Mouse (Mus musculus): ENCODE data around the gene Shisa7.
"Not testable (repeated sequence)": the region's sequence is repeated elsewhere in the genome, so short reads cannot be mapped to it uniquely, and the experiment has no call there.

Gene Shisa7

DNA sequence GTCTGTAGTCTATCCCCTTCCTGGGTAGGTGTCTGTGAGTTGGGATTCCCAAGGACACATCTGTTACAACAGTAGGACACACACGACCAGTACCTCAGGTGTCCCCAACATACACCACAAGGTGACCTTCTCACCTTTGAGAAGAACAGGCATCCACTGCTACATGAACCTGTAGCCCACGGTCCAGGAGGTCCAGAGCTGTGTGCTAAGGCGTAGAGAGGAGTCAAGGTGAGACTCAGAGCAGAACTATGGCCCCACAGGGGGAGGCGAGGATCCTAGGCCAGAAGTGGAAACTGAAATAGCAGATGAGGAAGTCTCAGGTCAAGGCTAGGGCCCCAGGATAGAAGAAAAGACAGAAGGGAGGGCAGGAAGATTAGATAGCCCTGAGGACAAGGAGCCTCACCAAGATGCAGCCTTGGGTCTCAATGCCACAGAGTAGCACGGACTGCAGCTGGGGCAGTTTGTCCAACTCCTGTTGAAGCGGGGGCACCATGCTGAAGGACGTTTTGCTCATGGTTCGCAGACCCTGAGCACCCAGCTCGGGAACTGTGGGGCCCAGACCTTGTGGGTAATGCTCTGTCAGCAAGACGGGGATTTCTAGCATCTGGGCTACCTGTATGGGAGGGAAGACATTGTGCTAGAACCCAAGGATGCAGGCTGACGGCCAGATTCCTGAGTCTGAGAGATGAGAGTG lies 6.3 kb upstream of the Shisa7 start:
- no peak for ATAC-seq (ENCODE audit: insufficient number of reproducible peaks, low FRiP score, low TSS enrichment)

DNA sequence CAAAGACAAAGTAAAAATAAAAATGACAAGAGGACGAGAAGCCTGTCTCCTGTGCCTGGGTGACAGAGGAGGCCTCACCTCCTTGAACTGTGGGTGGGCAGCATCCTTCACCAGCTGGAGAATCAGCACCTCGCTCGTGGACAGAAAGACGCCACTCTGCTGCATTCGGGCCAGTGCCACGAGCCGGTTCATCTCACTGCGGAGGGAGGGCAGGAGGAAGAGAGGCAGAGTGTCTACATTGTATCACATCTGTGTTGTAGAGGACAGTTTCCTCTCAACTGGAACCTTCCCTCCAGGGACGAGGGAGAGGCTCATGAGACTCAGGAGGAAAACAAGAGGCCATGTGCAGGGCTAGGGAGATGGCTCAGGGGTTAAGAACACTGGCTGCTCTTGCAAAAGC lies 4.9 kb upstream of the Shisa7 start:
- no peak for ATAC-seq (ENCODE audit: insufficient number of reproducible peaks, low FRiP score, low TSS enrichment)

DNA sequence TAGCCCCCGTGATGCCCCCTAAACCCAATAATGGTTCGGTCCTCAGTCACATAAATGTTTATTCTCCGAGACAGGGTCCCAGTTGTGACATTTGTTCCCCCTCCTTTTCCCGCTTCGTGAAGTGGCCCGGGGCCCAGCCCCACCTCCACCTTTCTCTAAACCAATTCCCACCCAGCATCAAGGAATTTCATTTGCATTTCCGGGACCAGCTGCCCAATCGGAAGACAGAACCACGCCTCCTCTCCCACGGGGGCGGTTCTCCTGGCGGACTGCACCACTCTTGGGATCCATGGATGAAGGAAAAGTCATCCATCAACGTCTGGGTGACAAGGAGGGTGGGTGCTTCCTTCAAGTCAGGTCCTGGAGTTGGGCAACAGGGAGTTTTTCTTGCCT lies 417 bp upstream of the Shisa7 start:
- no peak; the same call in 1 of the 2 replicates for ATAC-seq (ENCODE audit: insufficient number of reproducible peaks, low FRiP score, low TSS enrichment)

DNA sequence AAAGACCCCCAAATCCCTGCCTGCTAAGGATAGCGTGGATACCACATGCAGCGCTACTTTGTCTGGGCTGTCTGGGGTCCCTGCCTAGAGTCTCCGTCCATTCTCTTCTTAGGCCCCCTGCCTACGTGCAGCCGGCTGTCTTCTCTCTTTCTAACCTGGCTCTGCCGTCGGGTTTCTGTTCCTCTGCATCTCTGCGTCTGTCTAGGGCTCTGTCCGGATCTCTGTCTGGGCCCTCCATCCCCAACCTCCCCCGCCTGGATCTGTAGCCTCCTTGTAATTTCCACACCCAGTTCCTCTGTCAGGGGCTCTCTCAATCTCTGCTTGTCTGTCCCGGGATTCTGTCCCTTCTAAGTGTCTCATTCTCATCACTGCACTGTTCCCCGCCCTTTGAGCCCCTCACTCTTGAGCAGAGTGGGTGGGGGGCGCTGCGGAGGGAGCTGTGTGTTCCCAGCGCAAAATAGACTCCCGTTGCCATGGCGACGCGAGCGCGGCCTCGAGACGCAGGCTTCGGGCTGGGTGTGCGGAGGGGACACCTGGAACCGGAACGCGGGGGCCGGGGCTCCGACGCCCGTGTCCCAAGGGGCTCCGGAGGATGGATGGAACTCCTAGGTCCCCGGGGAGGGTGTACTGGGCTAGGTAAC lies 772 bp downstream of the Shisa7 start:
- no peak for ATAC-seq (ENCODE audit: insufficient number of reproducible peaks, low FRiP score, low TSS enrichment)

DNA sequence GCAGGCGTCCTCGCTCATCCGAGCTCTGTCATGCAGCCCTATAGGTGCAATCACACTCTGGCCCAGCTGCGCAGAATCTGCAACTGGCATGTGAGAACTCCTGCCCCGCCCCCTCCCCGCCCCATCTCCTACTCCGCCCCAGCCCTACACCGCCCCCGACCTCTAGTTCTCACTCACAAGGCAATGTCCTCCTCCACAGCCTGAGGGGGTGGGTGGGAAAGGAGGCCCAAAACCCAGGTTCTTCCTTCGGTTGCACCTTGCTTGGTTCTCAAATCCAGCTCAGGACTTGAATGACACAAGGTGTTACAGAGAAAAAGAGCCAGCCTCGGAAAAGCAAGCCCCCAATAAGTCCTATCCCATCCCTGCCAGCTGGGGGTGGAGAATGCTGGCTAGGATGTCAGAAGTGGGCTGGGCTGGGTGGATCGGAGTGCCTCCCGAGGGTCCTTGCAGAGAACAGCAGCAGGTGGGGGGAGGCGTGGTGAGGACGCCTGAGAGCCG lies 1.8 kb downstream of the Shisa7 start:
- ATAC-seq (ENCODE audit: insufficient number of reproducible peaks, low FRiP score, low TSS enrichment), result no peak

DNA sequence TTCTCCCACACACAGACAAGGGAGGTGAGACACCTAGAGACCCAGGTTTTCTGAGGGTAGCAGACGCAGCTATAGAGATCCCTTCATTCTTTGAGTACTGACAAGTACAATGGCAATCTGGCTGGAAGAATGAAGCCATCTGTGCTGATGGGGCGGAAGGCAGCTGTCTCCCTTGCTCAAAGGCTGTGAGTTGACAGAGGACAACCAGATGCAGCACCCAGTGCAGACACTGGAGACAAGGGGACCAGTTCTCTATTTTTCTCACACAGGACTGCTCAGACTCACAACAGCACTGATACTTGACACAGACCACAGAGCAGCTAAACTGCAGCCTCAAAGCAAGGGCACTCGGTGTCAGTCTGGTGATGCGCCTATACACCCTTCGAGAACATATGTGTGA lies 2.4 kb downstream of the Shisa7 start:
- no peak for ATAC-seq (ENCODE audit: insufficient number of reproducible peaks, low FRiP score, low TSS enrichment)

DNA sequence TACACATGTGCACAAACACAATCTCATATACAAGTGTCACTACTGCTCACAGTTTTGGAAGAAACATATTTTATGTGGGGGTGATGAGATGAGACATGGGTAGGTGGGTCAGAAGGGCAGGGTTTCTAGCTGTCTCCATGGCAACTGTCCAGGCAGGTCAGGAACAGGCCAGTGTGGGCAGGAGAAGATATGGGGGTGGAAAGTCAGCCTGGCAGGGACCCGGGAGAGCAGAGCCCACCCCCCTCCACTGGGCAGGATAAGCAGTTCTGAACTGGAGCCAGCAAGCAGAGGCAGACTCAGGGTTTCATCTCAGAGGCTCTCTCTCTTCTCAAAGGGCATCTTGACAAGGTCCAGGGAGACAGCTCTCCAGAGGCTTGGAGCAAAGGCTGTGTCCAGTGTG lies 6.9 kb downstream of the Shisa7 start:
- no peak for ATAC-seq (ENCODE audit: insufficient number of reproducible peaks, low FRiP score, low TSS enrichment)

DNA sequence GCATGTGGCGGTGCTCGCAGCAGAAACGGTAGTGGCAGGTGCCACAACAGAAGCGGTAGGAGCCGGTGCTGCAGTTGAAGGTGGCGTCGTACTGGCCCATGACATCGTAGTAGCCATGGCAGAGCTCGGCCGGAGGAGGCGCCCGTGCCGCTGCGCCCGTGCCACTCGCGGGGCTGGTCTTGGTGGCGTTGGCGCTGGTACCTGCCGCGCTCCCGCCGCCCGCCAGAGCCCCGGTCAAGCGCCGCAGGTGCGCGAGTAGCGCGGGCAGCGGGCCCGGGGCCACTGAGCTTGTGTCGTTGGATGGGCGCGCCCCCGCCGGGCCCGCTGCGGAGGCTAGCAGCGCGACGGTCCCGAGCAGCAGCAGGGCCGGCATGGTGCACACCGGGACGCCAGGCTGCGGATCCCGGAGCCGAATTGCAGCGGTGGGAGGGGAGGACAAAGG lies 8.1 kb downstream of the Shisa7 start:
- ATAC-seq (ENCODE audit: insufficient number of reproducible peaks, low FRiP score, low TSS enrichment), result peak; percentile 92

DNA sequence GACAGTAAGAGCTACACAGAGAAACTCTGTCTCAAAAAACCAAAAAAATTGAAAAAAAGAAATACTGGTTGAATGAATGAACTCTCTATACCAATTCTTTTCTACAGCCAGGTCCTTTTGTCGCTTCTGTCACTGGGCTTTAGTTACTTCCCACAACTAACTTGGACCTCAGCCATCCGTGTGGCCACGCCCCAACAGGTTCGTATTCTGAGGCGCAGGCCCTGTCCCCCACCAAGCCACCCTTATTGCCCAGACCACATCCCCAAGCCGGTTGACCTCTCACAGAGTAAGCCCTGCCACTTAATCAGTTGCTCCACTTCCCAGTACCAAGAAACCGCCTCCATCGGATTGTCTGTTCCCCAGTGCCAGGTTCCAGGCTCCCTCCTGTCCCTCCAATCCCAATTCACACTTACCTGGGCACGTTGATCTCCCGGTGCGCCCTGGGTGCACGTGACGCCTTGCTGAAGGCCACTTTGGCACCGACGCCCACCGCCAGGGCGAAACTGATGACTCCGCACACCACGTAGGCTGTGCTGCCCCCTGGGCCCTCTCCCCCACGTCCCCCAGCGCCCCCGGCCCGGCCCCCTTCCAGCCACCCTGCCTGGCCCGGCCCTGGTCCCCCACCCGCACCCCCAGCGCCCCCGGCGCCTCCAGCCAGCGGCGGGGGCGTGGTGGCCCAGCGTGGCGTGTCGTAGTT lies 8.7 kb downstream of the Shisa7 start:
- ATAC-seq (ENCODE audit: insufficient number of reproducible peaks, low FRiP score, low TSS enrichment), result no peak

DNA sequence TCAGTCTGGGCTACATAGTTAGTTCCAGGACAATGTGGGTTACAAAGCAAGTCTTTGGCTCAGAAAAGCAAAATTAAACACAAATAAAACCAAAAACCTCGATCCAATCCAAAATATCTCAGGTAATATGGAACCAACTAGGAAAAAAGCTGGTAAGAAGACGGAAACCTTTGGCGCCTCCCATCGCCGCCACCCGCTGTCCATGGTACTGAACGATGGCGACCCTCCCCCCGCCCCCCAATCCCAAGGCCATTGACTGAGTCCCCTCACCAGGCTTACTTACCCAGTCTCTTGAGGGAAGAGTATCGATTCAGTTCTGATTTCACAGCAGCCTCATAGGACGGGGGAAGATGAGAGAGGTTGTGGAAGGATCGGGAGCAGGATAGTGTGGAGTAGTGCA lies 14.0 kb downstream of the Shisa7 start:
- ATAC-seq (ENCODE audit: insufficient number of reproducible peaks, low FRiP score, low TSS enrichment), result no peak

DNA sequence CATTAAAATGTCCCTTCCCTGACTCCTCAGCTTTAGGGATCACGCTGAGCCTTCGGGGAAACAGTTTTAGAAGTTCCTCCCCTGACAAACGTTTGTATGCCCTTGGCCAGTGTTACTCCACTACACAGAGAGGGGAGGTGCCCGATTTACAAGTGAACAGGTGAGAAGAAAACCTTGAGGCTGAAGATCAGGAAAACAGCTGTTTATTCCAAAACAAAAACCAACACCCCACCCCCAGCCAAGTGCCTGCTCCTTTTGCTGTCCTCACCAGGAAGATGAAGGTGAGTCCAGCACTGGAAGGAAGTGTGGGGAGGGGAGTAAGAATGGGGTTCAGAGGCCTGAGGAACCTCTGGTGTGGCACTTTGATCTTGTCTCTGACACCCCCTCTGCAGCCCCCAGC lies 19.1 kb downstream of the Shisa7 start:
- no peak for ATAC-seq (ENCODE audit: insufficient number of reproducible peaks, low FRiP score, low TSS enrichment)

DNA sequence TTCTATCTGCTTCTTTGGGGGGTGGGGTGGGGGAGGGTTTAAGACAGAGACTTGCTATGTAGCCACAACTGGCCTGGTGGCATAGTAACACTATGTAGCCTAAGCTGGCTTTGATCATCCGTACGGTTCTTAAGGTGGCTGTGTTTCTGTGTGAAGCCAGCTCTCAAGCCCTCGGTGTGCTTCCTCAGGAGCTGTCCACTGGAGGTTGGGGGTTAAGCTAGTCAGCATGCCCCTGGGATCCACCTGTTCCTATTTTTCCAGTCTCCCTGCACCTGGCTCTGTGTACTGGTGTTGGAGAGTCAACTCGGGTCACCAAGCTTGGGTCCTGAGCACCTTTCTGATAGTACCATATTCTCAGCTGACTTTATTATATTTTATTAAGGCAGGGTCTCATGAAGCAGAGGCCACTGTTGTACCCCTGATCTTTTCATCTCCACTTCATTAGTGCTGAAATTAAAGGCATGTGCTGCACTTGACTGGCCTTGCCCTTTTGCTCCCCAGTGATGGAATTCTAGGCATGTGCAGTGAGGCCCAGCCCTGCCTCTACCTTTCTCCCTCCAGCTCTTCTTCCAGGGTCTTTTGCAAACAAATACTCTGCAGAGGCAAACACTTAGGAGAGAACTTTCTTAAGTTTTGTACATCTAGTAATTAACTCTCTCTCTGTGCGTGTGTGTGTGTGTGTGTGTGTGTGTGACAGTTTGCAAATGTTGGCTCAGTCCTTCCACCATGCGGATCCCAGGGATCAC lies 22.2 kb downstream of the Shisa7 start:
- no peak for ATAC-seq (ENCODE audit: insufficient number of reproducible peaks, low FRiP score, low TSS enrichment)

DNA sequence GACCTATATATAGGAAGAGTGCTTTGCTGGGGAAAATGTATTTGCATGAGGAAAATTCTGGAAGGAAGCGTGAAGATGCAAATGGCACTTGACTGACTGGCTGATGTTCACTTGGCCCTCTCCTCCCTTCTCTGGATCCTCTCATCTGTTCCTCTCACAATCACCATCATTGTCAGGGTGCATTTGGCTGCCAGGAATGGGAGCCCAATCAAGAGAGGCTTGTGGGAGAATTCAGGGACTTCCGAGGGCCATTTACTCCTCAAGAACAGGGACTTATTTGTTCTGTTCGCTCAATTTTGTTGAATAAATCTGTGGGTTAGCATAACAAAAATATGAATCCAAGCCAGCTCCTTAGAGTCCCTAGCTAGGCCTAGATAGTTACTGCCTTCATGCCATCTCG lies 22.8 kb downstream of the Shisa7 start:
- no peak for ATAC-seq (ENCODE audit: insufficient number of reproducible peaks, low FRiP score, low TSS enrichment)

DNA sequence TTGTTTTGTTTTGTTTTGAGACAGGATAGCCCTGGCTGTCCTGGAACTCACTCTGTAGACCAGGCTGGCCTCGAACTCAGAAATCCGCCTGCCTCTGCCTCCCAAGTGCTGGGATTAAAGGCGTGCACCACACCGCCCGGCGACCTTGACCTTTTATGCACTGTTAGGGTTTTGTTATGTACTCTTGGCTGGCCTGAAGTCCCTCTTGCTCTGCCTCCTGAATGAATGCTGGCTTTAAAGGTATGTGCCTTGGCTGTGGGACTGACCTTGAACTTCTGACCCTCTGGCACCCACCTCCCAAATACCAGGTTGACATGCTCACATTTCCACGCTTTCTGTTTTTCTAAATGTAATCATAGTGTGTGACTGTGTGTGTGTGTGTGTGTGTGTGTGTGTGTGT lies 23.6 kb downstream of the Shisa7 start:
- not testable (repeated sequence) for ATAC-seq (ENCODE audit: insufficient number of reproducible peaks, low FRiP score, low TSS enrichment)

DNA sequence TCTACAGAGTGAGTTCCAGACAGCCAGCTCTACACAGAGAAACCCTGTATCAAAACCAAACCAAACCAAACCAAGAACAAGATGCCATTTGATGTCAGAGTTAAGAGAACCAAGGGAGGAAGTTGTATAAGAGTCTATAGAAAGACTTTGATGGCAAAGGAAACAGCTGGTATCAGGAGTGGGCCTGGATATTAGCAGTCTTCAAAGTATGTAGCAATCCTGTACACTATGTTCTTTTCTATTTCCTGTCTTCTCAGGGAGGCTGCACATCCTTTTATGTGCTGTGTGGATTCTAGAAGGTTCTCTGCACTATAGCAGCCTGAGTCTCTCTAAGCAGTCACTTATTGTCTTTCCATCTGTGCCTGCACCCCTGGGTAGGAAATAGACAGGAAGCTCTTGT lies 27.9 kb downstream of the Shisa7 start:
- ATAC-seq (ENCODE audit: insufficient number of reproducible peaks, low FRiP score, low TSS enrichment), result no peak

DNA sequence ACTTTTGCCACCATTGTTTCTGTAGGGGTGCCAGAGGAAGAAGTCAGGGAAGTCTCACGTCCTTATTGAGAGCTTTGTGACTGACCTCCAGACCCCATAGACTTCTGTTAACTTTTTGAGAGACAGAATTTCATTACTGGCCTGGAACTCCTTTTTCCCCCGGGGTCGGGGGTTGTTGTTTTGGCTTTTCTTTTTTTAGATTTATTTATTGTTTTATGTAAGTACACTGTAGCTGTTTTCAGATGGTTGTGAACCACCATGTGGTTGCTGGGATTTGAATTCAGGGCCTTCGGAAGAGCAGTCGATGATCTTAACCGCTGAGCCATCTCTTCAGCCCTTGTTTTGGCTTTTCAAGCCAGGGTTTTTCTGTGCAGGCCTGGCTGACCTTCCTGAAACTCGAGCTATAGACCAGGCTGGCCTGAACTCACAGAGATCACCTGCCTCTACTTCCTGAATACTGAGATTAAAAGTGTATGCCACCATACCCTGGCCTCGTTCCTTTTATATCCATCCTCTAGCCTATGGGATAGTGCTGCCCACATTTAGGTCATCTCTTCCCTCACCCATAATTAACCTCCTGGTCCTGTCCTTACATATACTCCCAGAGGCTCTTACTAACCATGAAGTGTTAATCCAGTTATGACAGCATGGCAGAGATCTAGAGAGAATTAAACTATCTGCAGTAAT lies 31.2 kb downstream of the Shisa7 start:
- ATAC-seq (ENCODE audit: insufficient number of reproducible peaks, low FRiP score, low TSS enrichment), result no peak

DNA sequence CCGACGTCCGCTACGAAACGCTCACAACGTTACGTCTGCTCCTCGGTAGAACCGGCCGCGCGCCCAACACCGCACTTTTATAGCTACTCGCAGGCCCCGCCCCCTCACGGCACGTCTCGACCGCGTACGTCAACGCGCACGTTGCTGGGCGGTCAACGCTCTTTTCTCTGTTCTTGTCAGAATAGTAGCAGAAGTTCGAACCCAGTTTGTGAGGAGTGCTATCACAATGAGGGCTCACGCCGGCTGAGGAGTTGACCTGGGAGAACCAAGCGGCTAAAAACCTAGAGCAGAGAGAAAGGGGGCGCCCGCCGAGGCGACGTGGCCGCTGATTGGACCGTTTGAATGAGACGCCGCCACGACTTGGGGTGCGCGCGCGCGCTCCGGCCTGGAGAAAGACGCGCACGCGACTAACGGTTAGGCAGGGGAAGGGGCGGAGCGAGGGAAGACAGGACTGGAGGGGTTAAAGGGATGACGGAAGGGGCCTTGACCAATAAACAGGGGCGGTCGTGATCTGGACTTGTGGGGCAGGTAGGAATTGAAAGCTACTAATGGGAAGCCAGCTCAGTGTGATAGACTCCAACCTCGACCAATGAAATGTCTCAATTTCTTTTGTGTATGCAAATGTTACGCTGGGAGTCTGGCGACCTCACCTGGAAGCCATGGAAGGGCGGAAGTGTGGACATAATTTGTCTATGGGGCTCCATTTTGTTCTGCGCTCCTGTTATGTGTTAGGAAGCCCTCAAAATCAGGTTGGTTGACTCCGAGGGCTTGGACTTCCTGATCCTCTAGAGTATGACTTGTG lies 32.0 kb downstream of the Shisa7 start, which contains the start of gene Ube2s:
Ube2s (minus strand) TSS at position 288 of the 802 bp plus-strand sequence.
- peak; percentile 99 for ATAC-seq (ENCODE audit: insufficient number of reproducible peaks, low FRiP score, low TSS enrichment)

DNA sequence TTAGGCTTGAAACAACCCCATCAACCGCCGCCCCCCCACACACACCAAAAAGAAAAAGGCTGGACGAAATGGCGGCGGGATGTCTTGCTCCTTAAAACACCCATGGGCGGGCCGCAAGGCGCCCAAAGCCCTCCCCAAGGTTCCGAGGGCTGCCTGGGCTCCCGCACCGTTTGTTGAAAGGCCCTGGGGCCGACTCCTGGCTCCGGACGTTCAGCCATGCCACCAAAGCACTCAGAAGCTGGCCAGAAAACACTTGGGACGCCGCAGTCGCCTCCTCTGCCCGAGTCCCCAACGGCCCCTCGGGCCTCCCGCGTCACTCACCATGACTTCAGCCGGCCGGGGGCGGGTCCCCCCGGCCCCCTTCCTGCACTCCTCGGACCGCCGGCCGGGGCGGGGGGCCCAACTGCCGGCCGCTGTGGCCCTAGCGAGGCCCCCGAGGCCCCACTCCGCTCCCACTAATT lies 32.6 kb downstream of the Shisa7 start:
- peak; percentile 5; the same call in 1 of the 2 replicates for ATAC-seq (ENCODE audit: insufficient number of reproducible peaks, low FRiP score, low TSS enrichment)

DNA sequence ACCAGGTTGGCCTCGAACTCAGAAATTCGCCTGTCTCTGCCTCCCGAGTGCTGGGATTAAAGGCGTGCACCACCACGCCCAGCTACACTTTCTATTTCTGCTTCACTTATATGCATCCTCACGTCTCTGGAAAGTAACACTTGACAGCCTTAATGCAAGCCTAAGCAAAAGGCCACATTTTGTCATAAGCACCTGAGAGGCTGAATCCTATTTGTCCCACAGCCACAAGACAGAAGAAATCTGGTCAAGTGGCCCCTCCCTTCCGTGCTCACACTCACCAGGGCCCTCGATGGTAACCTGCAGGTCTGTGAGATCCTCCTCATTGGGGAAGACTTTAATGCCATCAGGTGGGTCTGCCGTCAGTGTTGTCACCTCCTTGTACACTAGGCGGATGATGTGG lies 33.4 kb downstream of the Shisa7 start:
- not testable (repeated sequence) for ATAC-seq (ENCODE audit: insufficient number of reproducible peaks, low FRiP score, low TSS enrichment)

Data from cerebellum, adult (tissue).